Mouse (Mus musculus) megakaryocyte, embryonic 14.5 days (primary cell): ENCODE data around the gene Inpp5k.

Experiments
- FLI1 ChIP-seq: IDR thresholded peaks from 2 replicates; pipeline ENCODE4 v1.6.1; 2012; ENCODE audit warnings: low read length, inconsistent platforms, mixed read lengths
- GATA1 ChIP-seq: IDR thresholded peaks from 3 replicates; pipeline ENCODE4 v1.6.1; 2012; ENCODE audit warnings: mixed read lengths, low read length, inconsistent platforms, borderline replicate concordance

- TF ChIP-seq GATA1 = no peak
- TF ChIP-seq FLI1 = no peak
Observed at GRCm38 (mm10) chr11:75595816-75596215, 35.0 kb upstream of the Inpp5k start.
